Mouse (Mus musculus): ENCODE results near the gene Moap1.

- TF ChIP-seq CTCF (IDR thresholded peaks at IDR 0.05; ENCODE audit: extremely low read depth, insufficient read depth, low read length): no peak
- no peak for TF ChIP-seq POLR2A (IDR thresholded peaks at IDR 0.05; ENCODE audit: extremely low read depth, insufficient read depth, low read length)
Observed at GRCm38 (mm10) chr12:102763696-102764095, 20.2 kb upstream of the Moap1 start.

Measured in cortical plate, adult 2 months (tissue).